Mouse (Mus musculus) small intestine, adult 2 months (tissue): ENCODE data around the gene Ccr10.

Experiments
- CTCF ChIP-seq: fragments of 200-500 bp; IDR thresholded peaks from 2 replicates; pipeline ENCODE4 v1.5.1; 2012; ENCODE audit warnings: low read depth, mild to moderate bottlenecking, control low read depth, inconsistent platforms, low read length, moderate library complexity, mixed read lengths; ENCODE audit not compliant: insufficient replicate concordance, insufficient read length; ENCODE audit errors: extremely low read depth
- POLR2A ChIP-seq: fragments of 200-500 bp; IDR thresholded peaks from 2 replicates; pipeline ENCODE4 v1.6.1; 2012; ENCODE audit warnings: low read depth, mild to moderate bottlenecking, control low read depth, inconsistent platforms, low read length, moderate library complexity

- TF ChIP-seq CTCF, result no peak
- TF ChIP-seq POLR2A, result no peak
Measured at GRCm38 (mm10) chr11:101162301-101162700, 12.9 kb downstream of the Ccr10 start.
